Mouse (Mus musculus) NIH3T3 (cell line): ENCODE results near the gene Snorc.

ENCODE experiments used
- DNase-seq: peaks from one replicate; pipeline ENCODE4 v3.0.0-alpha.2; 2012; ENCODE audit warnings: low read depth

The Snorc gene

DNA sequence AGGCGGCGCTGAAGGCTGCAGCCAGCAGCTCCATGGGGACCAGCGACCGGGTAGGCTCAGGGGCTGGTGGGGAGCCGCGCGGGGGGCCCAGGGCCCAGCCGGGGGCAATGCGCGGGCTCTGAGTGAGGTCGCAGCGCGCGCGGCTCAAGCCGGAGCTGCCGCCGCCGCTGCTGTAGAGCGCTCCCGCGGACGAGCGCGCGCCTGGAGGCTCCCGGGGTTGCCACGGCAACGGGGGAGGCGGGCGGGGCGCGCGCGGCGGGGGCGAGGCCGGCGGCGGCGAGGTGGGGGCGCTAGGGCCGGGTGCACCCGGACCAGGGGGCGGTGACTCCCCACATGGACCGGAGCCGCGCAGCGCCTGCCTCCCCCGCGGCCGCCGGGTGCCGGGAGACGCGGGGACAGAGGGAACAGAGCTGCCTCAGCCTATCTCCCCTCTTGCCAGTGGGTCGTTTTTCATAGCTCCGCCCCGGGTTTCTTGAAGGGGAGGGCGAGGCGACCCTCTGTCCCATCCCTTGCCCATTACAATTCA lies 40.2 kb downstream of the Snorc start:
- peak; percentile 42 for DNase-seq

DNA sequence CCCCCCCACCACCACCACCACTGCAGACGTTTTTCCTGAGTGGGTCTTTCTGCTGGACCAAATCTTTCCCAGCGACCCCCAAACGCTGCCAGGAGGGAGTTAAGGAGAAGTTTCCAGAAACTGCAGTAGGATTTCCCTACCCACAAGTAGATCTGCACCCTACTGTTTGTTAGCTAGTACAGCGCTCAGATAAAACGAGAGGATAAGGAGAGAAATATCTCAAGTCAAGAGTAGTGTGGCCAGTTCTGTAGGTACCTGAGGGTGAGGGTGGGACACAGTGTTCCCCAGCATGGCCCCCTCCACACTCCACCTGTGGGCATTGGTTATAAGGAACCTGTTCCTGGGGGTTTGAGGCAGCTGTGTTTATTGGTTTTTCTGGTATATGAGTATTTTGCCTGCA lies 40.8 kb downstream of the Snorc start:
- DNase-seq: no peak

- peak; percentile 39 for DNase-seq
Measured at GRCm38 (mm10) chr1:87520467-87520866, 50.4 kb downstream of the Snorc start.

- peak; percentile 74 for DNase-seq
Measured at GRCm38 (mm10) chr1:87521523-87521922, 51.5 kb downstream of the Snorc start.

DNA sequence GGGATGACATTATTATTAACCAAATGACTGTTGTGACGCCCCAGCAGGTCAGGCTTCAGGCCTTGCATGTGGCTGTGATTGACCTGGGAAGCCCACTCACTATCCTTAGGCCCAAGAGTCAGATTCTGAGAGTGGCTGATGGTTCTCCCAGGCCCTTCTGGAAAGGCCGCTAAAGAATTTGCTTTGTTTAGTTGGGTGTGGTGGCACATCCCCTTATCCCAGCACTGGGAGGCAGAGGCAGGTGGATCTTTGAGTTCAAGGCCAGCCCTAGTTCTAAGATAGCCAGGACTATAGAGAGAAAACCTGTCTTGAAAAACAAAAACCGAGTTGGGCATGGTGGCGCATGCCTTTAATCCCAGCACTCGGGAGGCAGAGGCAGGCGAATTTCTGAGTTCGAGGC lies 55.0 kb downstream of the Snorc start:
- no peak for DNase-seq
